Mouse (Mus musculus) retina, embryonic 14.5 days (tissue): ENCODE measurements at regions not wholly inside any gene's neighbourhood (a gene's known extent, or its start where the extent isn't known, plus 50 kb on each side); places are given as distances from the start of the nearest gene placed in this dataset.

ENCODE experiments used
- DNase-seq: peaks from one replicate; pipeline ENCODE4 v3.0.0-alpha.2; 2015; ENCODE audit warnings: low spot score

DNA sequence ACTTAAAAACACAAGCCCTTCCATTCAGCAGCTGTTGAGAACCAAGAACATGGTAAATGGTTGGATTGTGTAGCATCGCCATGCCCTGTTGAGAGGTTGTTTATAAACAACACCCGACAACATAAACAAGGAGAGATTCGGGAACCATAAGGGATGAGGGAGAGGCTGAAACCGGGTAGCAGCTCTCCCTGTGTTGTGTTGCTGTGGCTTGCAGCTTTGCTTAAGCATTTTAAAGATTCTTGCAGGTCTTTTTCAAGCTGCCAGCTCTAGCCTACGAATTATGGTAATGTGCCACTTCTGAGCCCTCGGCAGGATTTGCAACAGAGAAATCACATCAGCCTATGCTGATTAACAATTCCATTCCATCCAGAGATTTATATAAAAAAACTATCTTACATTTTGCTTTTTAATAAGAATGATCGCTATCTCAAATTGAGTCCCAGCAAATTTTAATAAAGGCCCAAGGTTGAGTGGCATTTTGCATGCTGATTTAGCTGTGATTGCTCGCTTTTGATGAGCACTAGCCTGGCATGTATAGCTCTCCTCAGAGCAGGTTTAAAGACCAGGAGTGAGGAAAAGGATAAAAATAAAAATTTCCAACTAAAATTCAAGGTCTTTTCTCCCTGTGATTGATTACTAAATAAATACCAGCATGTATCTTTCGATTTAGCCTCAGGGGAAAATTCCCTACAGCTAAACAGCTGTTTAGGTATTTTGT, 445.7 kb upstream of the 4930412O13Rik start:
- DNase-seq, result no peak

- DNase-seq, result no peak
Measured at GRCm38 (mm10) chr2:9443103-9443502, 437.9 kb upstream of the 4930412O13Rik start.

- no peak for DNase-seq
Measured at GRCm38 (mm10) chr2:9445826-9446225, 435.2 kb upstream of the 4930412O13Rik start.

GRCm38 (mm10) chr2:9464413-9464812, 416.6 kb upstream of the 4930412O13Rik start:
- peak; percentile 9 for DNase-seq

- peak; percentile 6 for DNase-seq
Measured at GRCm38 (mm10) chr2:9464818-9465217, 416.2 kb upstream of the 4930412O13Rik start.

GRCm38 (mm10) chr2:9467573-9467972, 413.5 kb upstream of the 4930412O13Rik start:
- DNase-seq, result no peak

DNA sequence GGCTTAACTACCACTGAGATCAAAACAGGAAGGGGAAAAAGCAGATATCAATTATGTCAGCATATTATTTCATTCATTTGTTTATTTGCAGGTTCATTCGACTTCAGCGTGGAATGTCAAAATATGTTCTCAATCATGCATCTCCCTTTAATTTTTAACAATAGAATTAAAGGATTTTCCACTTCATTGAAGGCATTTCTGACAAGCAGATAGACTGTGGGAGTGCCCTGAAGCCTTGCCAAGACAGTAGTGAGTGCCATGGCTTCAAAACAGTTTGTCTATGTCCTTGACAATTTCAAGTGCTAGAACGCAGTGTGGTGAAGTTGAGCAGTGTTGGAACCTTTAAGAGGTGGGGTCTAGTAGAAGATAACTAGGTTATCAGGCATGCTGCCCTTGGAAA, 412.4 kb upstream of the 4930412O13Rik start:
- DNase-seq, result peak; percentile 61

DNA sequence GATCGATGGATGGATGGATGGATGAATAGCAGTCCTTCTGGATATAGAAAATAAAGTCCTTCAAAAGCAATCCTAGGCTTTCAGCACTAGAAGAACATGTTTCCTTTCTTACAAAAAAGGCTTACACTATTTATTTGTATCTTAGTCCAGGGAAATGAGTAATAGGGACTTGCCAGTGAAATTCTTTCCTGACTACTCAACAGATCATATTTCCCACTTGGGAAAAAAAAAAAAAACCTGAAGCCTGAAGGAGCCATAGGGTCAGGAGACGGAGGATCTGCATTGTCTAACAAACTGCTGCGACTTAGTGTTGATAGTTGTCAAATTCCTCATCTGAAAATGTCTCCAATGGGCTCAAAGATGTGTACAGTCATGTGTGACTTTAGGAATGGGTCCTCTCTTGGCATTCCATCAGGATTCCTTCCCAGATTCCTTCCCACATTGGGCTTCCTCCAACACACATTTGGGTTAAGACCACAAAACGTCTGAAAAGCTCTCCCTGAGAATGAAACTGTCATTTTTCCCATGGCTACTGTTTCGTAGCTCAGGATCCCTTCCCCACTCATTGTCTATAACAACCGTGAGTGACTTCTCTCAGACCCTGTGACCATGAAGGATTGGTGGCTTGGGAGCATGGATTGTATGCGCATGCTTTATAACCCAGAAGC, 399.2 kb upstream of the 4930412O13Rik start:
- no peak for DNase-seq

DNA sequence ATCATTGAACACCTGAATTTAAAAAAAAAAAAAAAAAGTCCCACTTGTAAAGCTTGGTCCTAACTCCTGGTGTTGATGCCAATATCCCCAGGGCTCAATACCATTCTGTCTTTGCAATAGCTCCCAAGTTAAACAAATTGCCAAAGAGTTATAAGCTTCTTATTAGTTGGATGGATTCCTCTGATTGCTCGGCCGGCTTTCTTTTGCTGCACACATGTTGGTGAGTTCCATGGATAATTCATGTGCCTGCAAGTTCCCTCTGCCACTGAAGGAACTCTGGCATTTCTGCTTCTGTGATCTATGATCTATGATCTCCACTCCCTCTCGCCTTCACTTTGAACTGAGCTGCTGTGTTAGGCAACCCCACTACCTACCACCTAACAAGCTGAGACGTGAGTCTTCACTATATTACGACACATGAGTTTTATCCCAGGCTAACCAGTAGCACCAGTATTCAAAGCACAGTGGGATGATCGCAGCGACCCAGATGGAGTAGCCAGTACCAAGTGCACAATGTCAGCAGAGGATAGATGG, 393.6 kb upstream of the 4930412O13Rik start:
- no peak for DNase-seq

DNA sequence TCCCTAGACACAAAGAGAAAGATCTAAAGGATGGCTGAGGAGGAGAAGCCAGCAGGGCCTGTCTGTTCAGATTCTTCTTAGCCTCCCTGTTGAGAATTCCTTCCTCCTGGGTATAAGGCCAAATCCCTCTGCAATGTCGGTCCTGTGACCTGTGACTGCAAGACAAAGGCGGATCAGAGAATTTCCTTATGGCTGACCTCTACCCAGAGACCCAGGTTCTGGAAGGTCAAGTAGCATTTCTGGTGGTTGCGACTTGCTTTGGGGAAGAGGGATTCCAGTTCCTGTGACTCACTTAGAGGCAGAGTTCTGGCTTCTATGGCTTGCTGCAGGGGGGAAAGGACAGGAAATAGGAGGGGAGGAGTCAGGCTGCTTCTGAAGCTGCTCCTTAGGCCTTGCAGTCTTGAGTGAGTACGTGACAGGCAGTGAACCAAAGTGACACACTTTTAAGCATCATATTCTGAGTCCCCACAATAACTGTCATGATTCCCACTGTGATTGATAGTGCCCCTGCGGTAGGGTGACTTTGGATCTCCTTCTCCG, 387.4 kb upstream of the 4930412O13Rik start:
- DNase-seq, result no peak

- DNase-seq, result no peak
Measured at GRCm38 (mm10) chr2:9520045-9520444, 361.0 kb upstream of the 4930412O13Rik start.

GRCm38 (mm10) chr2:9525910-9526309, 355.1 kb upstream of the 4930412O13Rik start:
- no peak for DNase-seq

DNA sequence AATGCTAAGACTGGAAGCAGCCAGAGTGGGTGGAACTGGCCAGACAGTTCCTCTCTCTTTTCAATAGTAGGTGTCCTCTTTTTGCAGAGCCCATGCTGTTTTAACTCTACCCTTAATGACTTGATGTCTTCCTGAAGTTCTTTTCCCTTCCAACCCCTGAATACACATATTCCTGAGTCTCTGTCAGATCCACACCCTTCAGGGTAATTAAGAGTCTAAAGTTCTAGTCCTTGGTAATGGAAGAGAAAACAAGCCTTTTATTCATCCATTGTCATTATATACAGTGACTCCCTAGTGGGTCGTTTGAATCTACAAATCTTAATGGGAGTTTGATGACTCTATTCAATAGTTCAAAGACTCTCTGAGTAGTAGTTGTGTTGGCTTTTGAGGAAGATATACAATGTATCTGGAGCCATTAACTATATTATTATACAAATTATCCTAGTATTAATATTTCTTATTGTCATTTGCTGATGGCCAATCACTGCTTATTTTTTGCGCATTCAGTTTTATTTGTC, 345.9 kb upstream of the 4930412O13Rik start:
- DNase-seq, result no peak

DNA sequence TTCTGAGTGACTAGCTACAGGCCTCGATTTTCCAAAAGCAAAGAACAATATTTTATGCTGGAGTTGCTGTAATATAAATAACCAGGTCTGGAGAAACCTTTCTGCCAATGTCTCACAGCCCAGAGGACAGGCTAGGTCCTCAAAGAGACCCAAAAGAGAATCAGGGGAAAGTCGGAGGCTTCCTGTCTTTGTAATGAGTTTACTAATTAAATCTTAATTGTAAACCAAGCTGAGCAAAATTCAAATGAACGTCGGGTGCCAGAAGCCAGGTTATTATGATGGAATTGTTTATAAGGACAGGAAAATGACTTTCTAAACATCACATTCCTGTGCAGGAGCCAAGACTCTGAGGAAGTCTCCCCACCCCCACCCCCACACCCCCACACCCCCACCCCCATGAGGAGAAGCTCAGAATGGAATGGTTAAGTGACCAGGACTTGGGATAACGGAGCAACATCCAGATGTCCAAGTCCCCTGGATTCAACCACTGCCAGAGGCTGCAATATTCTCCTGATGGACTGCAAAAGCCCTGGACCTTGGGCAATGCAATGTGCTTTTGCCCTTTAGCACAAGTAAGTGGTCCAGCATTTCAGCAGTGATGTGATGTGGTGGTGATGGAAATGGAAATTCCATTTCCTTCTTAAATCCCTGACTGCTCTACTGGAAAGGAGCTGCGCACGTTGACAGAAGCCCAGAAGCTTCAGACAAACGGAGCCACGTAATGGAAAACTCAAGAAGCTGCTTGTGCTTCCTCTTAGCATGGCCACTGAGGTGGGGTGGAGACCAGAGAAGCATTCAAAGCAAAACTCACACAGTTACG, 333.1 kb upstream of the 4930412O13Rik start:
- DNase-seq, result no peak

DNA sequence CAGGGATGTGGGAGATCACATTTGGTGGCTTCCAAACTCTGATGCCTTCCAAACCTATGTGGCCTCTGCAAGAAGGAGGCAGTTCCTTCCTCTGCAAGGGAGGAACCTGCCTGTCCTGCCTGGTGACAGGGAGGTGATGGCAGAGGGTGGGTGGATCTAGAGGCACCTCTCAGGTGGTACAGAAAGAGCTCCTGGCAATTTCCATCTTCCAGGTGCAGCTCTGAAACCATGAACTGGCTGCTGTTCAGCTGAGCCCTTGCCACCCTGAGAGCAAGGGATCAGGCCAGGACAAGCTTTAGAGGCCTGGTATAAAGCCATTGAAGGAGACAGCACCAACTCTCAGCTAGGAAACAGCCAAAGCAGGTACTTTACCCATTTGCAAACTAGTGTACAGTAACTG, 327.7 kb upstream of the 4930412O13Rik start:
- DNase-seq, result no peak

GRCm38 (mm10) chr2:9564487-9565043, 316.5 kb upstream of the 4930412O13Rik start:
- DNase-seq, result no peak

- no peak for DNase-seq
Measured at GRCm38 (mm10) chr2:9569220-9569619, 311.8 kb upstream of the 4930412O13Rik start.

DNA sequence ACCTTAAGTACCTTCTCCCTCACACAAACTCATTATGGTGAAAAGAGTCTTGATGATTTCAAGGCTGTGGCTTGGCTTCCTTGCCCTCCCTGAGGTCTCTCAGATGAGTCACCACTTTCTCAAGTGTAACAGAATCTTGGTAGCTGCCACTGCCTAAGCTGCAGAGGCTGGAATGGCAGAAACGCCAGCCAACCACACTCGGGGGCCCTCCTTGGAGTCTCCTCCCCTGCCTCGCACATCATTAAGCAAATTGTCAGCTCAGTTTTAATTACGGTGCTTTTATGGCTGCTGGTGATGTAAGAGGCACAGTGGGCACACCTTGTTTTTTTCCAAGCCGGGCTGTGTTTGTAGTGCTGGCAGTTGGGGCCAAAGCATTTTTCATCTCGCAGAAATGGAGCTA, 306.9 kb upstream of the 4930412O13Rik start:
- peak; percentile 35 for DNase-seq

GRCm38 (mm10) chr2:9574651-9575050, 306.4 kb upstream of the 4930412O13Rik start:
- DNase-seq, result no peak

DNA sequence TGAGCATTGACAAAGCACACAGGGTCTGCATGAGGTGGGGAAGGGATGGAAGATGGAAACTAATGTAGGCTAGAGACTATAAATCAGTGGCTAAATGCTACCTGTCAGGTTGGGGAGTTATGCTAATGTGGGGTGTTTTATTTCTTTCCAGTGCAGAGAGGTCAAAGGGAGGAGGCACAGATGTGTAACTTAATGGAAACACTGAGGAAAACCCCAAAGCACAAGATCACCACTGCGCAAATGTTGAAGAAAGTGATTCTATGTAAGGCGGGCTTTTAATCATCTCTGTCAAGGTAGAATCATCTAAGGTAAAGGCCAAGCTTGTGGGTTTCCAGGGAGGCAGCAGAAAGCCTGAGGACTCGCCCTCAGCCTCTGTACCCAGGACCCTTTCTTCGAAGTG, 303.2 kb upstream of the 4930412O13Rik start:
- no peak for DNase-seq

DNA sequence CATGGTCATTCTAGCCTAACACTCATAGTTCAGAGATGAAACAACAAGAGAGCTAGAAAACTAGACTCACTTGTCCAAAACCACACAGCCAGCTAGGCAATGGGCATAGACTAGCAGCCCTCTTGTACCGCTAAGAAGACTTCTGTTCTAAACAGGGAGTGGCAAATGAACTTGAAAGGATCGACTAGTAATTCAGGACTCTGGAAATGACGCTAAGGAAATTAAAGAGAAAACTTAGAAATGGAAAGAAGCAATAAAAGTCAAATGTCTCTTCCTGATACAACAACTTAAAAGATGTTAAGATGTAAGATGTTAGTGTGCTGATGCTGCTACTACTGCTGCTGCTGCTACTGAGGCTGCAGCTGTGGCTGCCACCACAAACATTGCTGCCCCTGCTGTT, 293.7 kb upstream of the 4930412O13Rik start:
- no peak for DNase-seq

DNA sequence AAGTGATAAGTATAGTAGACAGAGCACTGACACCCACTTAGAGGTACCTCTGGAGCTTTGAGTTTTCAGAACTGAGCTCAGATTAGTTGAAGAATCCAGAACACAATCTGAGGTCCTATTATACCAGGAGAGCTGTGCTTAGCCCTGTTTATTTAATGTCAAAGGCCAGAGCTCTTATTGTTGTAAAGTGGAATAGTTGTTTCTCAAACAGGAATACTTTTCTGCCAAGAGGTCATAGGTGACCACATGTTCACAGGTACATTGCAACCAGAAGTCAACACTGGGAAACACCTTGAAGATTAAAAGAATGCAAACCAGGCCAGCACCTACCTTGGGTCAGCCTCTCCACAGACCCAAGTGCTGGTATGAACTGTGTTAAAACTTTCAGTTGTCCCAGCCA, 291.9 kb upstream of the 4930412O13Rik start:
- no peak for DNase-seq
